Mouse (Mus musculus): ENCODE results near the gene Olfr960. TPM values are rescaled to one million over a fixed set of nuclear protein-coding genes. Genes with fewer than 3 reads are reported as not detected.

Gene Olfr960
- not detected in 2 replicates for polyA plus RNA-seq (2015; fragmentation: Nextera tagmentation; extraction: Ambion mirVana)

- no peak for ATAC-seq
- TF ChIP-seq CTCF (IDR thresholded peaks at IDR 0.05; ENCODE audit: low read depth) (no peak), EP300 (IDR thresholded peaks at IDR 0.05; ENCODE audit: low read depth) (no peak)
- H3K27ac ChIP-seq (ENCODE audit: low read depth): no peak within 1 kb of the TSS
- 63% methylated on average over 1 of the region's 1 CpGs for WGBS (ENCODE audit: insufficient replicate concordance)
- no peak within 1 kb of the TSS for H3K4me3 ChIP-seq (ENCODE audit: low read depth, low read length)
- no peaks in the 10 kb centered on the region for H3K4me1 ChIP-seq (ENCODE audit: insufficient read depth)
- no peaks in the 10 kb centered on the region for H3K9me3 ChIP-seq (ENCODE audit: low read length)
- no peak for DNase-seq
- H3K4me2 ChIP-seq (ENCODE audit: low read depth, low read length): no peak within 1 kb of the TSS
- H3K9ac ChIP-seq (replicated peaks): no peak within 1 kb of the TSS
- H3K36me3 ChIP-seq (replicated peaks; ENCODE audit: insufficient read depth, low read length): no peaks in the 10 kb centered on the region
- H3K27me3 ChIP-seq (ENCODE audit: insufficient read depth, low read length): no peaks in the 10 kb centered on the region
These were observed at the start of gene Olfr960 for GRCm38 (mm10) chr9:39621073-39621472. TSS of gene Olfr960 (plus strand) at chr9:39621373.

GRCm38 (mm10) chr9:39575469-39575868, 45.7 kb upstream of the Olfr960 start, which contains the start of gene Olfr959:
TSS of gene Olfr959 (minus strand) at chr9:39575569.
- Histone ChIP-seq H3K9me3 (ENCODE audit: low read length) (no peaks in the 10 kb centered on the region), H3K27ac (ENCODE audit: low read depth) (no peak within 1 kb of the TSS), H3K27me3 (ENCODE audit: insufficient read depth, low read length) (no peaks in the 10 kb centered on the region), H3K4me3 (ENCODE audit: low read depth, low read length) (no peak within 1 kb of the TSS), H3K9ac (replicated peaks) (no peak within 1 kb of the TSS), H3K4me2 (ENCODE audit: low read depth, low read length) (no peak within 1 kb of the TSS), H3K4me1 (ENCODE audit: insufficient read depth) (no peaks in the 10 kb centered on the region), H3K36me3 (replicated peaks; ENCODE audit: insufficient read depth, low read length) (no peaks in the 10 kb centered on the region)
- 73% methylated on average over 3 of the region's 3 CpGs for WGBS (ENCODE audit: insufficient replicate concordance)
- TF ChIP-seq CTCF (IDR thresholded peaks at IDR 0.05; ENCODE audit: low read depth) (no peak), EP300 (IDR thresholded peaks at IDR 0.05; ENCODE audit: low read depth) (no peak)
- no peak for DNase-seq
- no peak for ATAC-seq

DNA sequence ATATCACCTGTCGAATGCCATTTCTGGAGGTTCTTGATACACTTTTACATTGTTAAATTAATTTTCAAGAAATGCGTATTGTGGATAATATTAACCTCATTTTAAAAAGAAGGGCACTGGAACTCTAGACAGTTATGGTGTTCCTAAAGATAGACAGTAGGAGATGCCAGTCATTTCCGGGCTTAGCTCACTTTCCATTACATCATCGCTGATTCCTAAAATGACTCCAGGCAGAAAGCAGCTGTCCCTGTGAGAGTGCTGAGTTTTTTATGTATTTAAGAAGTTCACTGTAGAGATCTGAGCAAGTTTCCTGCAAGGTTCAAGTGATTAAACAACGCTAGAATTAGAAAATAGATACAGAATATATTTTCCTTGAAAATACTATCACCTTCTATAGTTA, 44.1 kb upstream of the Olfr960 start:
- Histone ChIP-seq H3K36me3 (replicated peaks; ENCODE audit: insufficient read depth, low read length) (no peaks in the 10 kb centered on the region), H3K4me3 (ENCODE audit: low read depth, low read length) (no peak overlapping the region), H3K4me2 (ENCODE audit: low read depth, low read length) (no peak overlapping the region), H3K4me1 (ENCODE audit: insufficient read depth) (no peaks in the 10 kb centered on the region), H3K9me3 (ENCODE audit: low read length) (no peaks in the 10 kb centered on the region), H3K27ac (ENCODE audit: low read depth) (no peak overlapping the region), H3K27me3 (ENCODE audit: insufficient read depth, low read length) (no peaks in the 10 kb centered on the region), H3K9ac (replicated peaks) (no peak overlapping the region)
- DNase-seq (no peak), ATAC-seq (no peak)
- WGBS (ENCODE audit: insufficient replicate concordance): 68% methylated on average over 5 of the region's 5 CpGs
- TF ChIP-seq CTCF (IDR thresholded peaks at IDR 0.05; ENCODE audit: low read depth): no peak
- no peak for TF ChIP-seq EP300 (IDR thresholded peaks at IDR 0.05; ENCODE audit: low read depth)

DNA sequence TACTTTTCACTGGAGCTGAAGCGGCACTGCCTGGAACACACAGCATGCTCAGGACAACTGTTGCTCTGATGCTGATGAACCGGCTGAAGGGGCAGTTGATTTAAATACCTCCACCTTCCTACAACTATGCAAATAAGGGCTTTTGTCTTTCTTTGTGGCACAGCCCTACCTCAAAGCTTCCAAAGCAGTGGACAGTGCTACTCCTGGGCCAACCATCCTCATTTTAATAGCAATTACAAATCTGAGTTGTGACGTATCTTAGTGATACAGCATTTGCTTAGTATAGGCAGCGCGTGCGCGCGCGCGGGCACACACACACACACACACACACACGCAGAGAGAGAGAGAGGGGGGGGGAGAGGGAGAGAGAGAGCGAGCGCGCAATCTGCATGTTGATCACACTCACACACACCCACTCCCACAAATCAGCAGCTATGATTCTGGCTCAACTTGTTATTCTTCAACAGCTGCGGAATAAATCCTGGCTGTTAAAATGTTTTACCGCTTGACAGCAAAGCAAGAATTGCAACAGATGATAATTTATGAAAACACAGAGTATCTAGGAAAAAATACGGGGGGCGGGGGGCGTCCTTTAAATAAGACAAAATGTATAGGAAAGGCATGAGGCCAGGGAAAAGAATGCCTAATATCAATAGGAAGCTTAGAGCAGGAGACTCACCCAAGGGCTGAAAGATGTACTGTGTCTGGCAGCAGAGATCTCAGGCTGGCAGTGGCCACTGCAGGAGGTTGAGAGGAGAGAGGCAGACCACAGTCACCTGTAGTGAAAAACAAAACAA, 18.4 kb upstream of the Olfr960 start:
- no peak for TF ChIP-seq CTCF (IDR thresholded peaks at IDR 0.05; ENCODE audit: low read depth)
- no peak for TF ChIP-seq EP300 (IDR thresholded peaks at IDR 0.05; ENCODE audit: low read depth)
- Histone ChIP-seq H3K9ac (replicated peaks) (no peak overlapping the region), H3K4me2 (ENCODE audit: low read depth, low read length) (peak overlapping the region; percentile 15), H3K4me3 (ENCODE audit: low read depth, low read length) (0 out of 2 replicates have a peak overlapping the region, but pooled peaks have one; percentile 7), H3K9me3 (ENCODE audit: low read length) (no peaks in the 10 kb centered on the region), H3K36me3 (replicated peaks; ENCODE audit: insufficient read depth, low read length) (no peaks in the 10 kb centered on the region), H3K27ac (ENCODE audit: low read depth) (no peak overlapping the region), H3K4me1 (ENCODE audit: insufficient read depth) (no peaks in the 10 kb centered on the region), H3K27me3 (ENCODE audit: insufficient read depth, low read length) (0 out of 2 replicates have a peak, but pooled peaks cover 9% of the 10 kb centered on the region)
- no peak for DNase-seq
- 3% methylated on average over 19 of the region's 19 CpGs for WGBS (ENCODE audit: insufficient replicate concordance)
- no peak for ATAC-seq

DNA sequence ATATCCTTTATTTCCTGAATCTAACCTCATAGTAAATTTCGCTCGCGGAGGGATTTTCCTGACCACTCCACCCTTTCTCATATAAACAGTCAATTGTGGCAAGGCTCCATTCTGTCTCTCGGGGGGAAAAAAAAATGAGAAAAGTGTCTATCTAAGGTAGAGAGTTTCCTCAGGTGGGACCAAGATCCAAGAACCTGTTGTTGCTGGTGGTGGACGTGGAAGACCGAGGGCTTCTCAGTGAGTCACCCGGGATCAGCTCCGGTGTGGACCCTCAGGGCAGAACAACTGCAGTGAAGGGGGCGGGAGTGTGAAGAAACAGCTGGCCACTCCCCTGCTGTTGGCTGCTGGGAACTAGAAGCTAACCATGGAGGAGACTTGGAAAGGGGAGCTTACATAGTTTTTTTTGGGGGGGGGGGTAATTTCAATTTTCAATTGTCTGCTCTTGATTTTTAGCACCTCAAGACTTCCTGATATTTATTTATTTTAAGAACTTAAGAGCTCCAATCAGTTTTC, 17.8 kb upstream of the Olfr960 start:
- DNase-seq (no peak), ATAC-seq (no peak)
- H3K36me3 ChIP-seq (replicated peaks; ENCODE audit: insufficient read depth, low read length): no peaks in the 10 kb centered on the region
- H3K4me1 ChIP-seq (ENCODE audit: insufficient read depth): no peaks in the 10 kb centered on the region
- H3K27ac ChIP-seq (ENCODE audit: low read depth): no peak overlapping the region
- no peaks in the 10 kb centered on the region for H3K9me3 ChIP-seq (ENCODE audit: low read length)
- H3K9ac ChIP-seq (replicated peaks): no peak overlapping the region
- TF ChIP-seq EP300 (IDR thresholded peaks at IDR 0.05; ENCODE audit: low read depth) (no peak), CTCF (IDR thresholded peaks at IDR 0.05; ENCODE audit: low read depth) (no peak)
- 0 out of 2 replicates have a peak, but pooled peaks cover 9% of the 10 kb centered on the region for H3K27me3 ChIP-seq (ENCODE audit: insufficient read depth, low read length)
- WGBS (ENCODE audit: insufficient replicate concordance): 3% methylated on average over 9 of the region's 9 CpGs
- 0 out of 2 replicates have a peak overlapping the region, but pooled peaks have one; percentile 7 for H3K4me3 ChIP-seq (ENCODE audit: low read depth, low read length)
- peak overlapping the region; percentile 29; the same call in 1 of the 2 replicates for H3K4me2 ChIP-seq (ENCODE audit: low read depth, low read length)

DNA sequence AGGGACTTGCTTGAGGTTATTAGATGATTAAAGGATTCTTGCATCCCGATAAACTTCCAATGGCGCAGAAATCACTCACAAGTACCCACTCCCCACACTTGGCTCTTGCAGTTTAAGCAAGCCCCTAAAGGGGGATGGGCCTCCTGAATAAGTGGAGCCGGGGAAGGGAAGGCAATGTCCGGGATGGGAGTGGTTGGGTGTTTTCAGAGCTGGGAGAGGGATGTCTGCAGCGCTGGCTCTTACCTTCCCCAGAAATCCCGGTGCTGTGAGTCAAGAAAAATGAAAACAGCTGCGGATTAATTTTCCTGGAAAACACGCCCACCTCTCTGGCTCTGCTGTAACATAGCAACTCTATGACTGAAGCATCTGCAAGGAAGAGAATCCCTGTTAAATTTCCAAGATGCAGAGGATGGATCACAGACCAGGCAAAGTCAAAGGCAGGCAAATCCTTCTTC, 17.1 kb upstream of the Olfr960 start, which contains the start of gene AW551984:
AW551984 (minus strand) TSS at position 405 of the 455 bp plus-strand sequence.
- no peak for ATAC-seq

More for the DNA sequence above, 17.1 kb upstream of the Olfr960 start, which contains the start of gene AW551984:
- H3K4me2 ChIP-seq (ENCODE audit: low read depth, low read length): peak within 1 kb of the TSS; percentile 29; the same call in 1 of the 2 replicates
- no peak for DNase-seq
- H3K36me3 ChIP-seq (replicated peaks; ENCODE audit: insufficient read depth, low read length): no peaks in the 10 kb centered on the region
- H3K4me3 ChIP-seq (ENCODE audit: low read depth, low read length): 0 out of 2 replicates have a peak within 1 kb of the TSS, but pooled peaks have one; percentile 7
- 4% methylated on average over 8 of the region's 8 CpGs for WGBS (ENCODE audit: insufficient replicate concordance)
- no peak within 1 kb of the TSS for H3K27ac ChIP-seq (ENCODE audit: low read depth)
- no peak within 1 kb of the TSS for H3K9ac ChIP-seq (replicated peaks)
- H3K4me1 ChIP-seq (ENCODE audit: insufficient read depth): no peaks in the 10 kb centered on the region
- TF ChIP-seq EP300 (IDR thresholded peaks at IDR 0.05; ENCODE audit: low read depth) (no peak), CTCF (IDR thresholded peaks at IDR 0.05; ENCODE audit: low read depth) (no peak)
- H3K27me3 ChIP-seq (ENCODE audit: insufficient read depth, low read length): 0 out of 2 replicates have a peak, but pooled peaks cover 9% of the 10 kb centered on the region
- no peaks in the 10 kb centered on the region for H3K9me3 ChIP-seq (ENCODE audit: low read length)
